Mouse (Mus musculus) erythroblast, adult 5-6 weeks (primary cell): ENCODE measurements at regions not wholly inside any gene's neighbourhood (a gene's known extent, or its start where the extent isn't known, plus 50 kb on each side); places are given as distances from the start of the nearest gene placed in this dataset.

Experiments used
- ATAC-seq: replicated peaks from 2 replicates; pipeline ENCODE4 v1.8.0; 2016; ENCODE audit warnings: moderate number of reproducible peaks, mild to moderate bottlenecking, moderate TSS enrichment, inconsistent platforms; ENCODE audit not compliant: poor library complexity, low FRiP score, severe bottlenecking

DNA sequence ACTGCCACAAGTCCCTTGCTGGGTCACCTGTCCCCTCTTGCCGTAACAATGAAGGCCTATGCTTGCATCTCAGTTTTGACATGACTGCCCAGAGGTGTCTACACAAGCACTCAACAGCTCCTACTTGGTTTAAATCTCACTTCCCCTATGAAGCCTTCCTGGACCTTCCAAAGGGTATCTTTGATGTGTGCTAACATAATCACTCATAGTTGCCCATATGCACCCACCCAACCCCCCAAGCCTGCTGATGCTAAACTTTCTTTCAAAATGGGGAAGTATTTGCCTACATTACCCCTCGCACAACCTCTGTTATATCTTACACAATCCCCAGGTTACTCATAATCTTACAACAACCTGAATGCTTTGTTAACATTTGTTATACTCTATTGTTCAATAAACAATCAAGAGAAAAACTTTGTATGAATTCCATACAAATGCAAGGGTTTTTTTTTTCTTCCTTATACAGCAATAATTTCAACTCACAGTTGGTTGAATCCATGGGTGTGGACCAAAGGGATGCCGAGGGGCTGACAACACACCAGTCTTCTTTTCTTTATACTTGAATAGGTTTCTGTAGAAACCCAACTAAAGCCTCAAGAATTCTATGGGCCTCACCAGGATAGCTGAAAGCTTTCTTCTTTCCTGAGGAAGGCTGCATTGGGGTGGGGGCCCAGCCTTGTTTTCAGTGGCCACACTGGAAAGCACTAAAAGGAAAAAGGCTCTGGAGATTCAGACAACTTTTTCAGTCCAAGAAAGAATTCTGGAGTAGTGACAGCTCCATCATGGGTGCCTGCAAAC lies 157.5 kb upstream of the Jun start:
- ATAC-seq, result no peak

DNA sequence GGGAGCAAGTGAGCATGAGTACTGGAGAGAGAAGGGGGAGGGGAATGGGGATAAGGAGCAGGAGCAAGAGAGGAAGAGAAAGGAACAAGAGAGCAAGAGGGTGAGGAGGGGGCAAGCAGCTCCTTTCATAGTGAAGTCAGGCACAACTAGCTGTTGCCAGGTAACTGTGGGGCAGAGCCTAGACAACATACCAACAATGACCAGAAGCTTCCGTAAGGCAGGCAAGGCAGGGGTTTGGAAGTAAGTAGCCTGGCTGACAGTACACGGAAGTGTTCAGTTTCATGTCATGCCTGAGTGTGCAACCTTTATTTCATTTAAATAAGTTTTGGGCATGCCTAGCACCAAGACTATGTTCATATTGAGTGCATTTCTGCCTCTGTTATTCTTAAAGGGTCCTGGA lies 160.5 kb upstream of the Jun start:
- ATAC-seq, result no peak

GRCm38 (mm10) chr4:95213026-95213425 lies 161.0 kb upstream of the Jun start:
- ATAC-seq, result no peak

GRCm38 (mm10) chr4:95214026-95214425 lies 162.0 kb upstream of the Jun start:
- ATAC-seq, result no peak

GRCm38 (mm10) chr4:95215187-95215586 lies 163.2 kb upstream of the Jun start:
- ATAC-seq, result no peak

- ATAC-seq, result no peak
Measured at GRCm38 (mm10) chr4:95230461-95230860, 178.4 kb upstream of the Jun start.

- no peak for ATAC-seq
Measured at GRCm38 (mm10) chr4:95233034-95233433, 181.0 kb upstream of the Jun start.

DNA sequence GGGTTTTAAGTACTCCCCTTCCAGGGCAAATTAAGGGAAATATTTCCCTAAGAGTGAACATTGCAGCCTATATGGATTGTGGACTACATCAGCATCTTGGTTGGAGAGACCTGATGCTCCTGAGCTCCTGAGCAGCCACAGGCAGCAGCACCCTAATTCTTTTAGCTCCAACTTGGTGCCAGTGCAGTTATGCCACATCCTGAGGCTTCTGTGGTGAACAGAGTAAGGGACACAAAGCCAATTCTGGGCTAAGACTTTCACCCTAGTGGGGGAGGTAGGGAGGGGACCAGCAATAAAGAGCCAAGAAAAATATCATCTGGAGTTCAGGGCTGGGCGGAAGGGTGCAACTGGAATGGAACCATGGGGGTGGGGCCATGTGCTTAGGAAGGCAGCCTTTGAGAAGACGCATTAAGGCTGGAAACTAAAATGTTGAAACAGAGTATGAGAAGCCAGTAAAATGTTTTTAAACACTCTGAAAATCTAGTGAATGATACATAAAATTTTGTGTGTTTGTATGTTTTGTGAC lies 182.1 kb upstream of the Jun start:
- no peak for ATAC-seq

DNA sequence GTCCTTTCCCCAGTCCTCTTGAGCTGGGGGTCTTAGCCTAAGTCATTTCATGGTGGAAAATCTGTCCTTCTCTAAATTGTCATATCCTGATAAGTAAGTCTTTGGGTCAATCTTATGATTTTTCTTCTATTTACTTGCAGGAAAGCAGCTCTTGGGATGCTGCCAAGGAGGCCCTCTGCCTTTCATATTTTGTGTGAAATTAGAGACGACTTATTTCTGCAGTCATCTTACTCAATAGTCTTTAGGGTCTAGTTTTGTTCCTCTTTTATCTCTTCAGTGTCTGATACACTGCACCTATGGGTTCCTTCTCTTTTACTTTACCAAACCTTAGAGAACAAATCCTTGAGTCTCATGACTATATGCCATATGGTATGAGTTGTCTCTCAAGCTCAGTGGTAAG lies 196.0 kb upstream of the Jun start:
- ATAC-seq, result no peak

DNA sequence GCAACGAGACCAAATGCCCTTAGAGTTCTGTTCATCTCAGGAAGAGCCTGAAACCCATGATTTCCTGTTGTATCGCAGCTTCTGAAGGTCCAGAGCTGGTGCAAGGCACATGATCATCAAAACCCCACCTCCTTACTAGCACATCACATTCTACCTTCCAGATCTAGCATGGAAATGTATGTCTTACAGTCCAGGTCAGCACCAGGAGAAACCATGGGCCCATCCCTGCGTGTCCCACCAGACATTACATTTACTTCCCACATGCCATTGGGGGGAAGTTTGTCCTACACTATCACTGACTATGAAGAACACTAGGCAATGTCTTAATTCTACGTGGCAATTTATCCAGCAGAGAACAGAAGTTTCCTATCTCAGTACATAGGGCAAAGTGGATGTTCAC lies 197.0 kb upstream of the Jun start:
- ATAC-seq, result no peak

DNA sequence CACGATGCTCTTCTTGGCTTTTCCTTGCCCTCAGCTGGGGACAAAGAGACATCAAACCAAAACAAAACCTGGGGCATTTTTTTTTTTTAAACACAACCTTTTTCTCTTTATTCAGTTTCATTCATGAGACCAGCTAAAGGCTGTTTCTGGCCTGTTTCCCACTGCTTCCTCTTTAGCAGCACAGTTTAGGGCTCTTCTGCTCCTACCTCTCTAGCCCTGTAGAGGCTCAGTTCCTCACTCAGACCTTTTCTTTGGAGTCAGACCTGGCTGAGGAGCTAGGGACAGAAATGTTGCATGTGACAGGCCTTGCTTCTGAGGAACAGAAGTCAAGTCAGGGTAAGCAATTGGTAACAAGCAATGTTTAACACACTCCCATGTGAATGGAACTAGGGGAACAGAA lies 198.1 kb upstream of the Jun start:
- no peak for ATAC-seq

GRCm38 (mm10) chr4:95269766-95270165 lies 217.7 kb upstream of the Jun start:
- no peak for ATAC-seq

GRCm38 (mm10) chr4:95270389-95270788 lies 218.4 kb upstream of the Jun start:
- ATAC-seq, result no peak

GRCm38 (mm10) chr4:95276231-95276630 lies 224.2 kb upstream of the Jun start:
- ATAC-seq, result no peak

DNA sequence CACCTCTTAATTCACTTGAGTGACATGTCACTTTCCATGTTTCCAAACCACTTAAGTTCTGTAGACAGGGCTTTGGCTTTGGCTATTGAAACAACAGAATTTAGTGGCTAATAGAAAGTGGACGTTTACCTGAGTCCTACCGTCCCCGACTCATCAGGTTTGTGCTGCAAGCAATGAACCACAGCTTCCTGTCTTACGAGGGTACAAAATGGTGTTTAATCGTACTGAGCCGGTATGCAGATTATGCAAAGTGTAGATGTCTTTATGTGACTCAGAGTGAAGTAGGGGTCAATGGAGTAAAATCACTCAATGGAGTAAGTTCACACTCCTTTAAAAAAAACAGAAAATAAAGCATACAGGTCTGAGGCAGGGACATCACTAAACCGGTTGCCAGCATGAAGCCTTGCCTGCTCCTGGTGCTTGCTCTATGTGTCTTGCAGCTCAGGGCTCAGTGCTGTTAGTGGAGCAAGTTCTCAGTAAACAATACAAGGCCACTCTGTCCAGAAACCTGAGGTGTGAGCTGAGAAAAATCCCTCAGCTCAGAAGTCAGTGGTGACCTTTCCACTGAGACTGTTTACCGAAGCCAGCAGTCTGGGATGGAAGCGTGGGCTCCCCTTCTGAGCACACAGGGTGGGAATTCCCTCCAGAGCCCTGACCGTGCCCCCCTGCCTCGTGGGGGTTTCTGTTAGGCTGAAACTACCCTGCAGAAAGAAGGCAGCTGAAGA lies 226.1 kb upstream of the Jun start:
- no peak for ATAC-seq

GRCm38 (mm10) chr4:95278714-95279095 lies 226.7 kb upstream of the Jun start:
- ATAC-seq, result no peak

GRCm38 (mm10) chr4:95279200-95279599 lies 227.2 kb upstream of the Jun start:
- ATAC-seq, result no peak

- no peak for ATAC-seq
Measured at GRCm38 (mm10) chr4:95282083-95282482, 230.1 kb upstream of the Jun start.

- no peak for ATAC-seq
Measured at GRCm38 (mm10) chr4:95283789-95284188, 231.8 kb upstream of the Jun start.

GRCm38 (mm10) chr4:95284192-95284591 lies 232.2 kb upstream of the Jun start:
- no peak for ATAC-seq

GRCm38 (mm10) chr4:95284696-95285095 lies 232.7 kb upstream of the Jun start:
- no peak for ATAC-seq
